Mouse (Mus musculus) G1E (cell line): ENCODE data around the gene Afdn. TPM values are rescaled to one million over a fixed set of nuclear protein-coding genes. Genes with fewer than 3 reads are reported as not detected.
"Not testable (repeated sequence)": the region's sequence is repeated elsewhere in the genome, so short reads cannot be mapped to it uniquely, and the experiment has no call there.

Source experiments
- ATAC-seq: 2 replicates; pipeline ENCODE4 v1.8.0; 2016; ENCODE audit warnings: mild to moderate bottlenecking; ENCODE audit not compliant: insufficient number of reproducible peaks, poor library complexity, low FRiP score, severe bottlenecking; ENCODE audit errors: extremely low read depth
- DNase-seq: peaks from one replicate; pipeline ENCODE4 v3.0.0; 2012; ENCODE audit warnings: low spot score
- H3K27me3 ChIP-seq: 2 replicates; pipeline ENCODE4 v1.6.1; 2012; ENCODE audit warnings: mild to moderate bottlenecking, low read length, inconsistent platforms; ENCODE audit not compliant: insufficient read depth
- H3K36me3 ChIP-seq: replicated peaks from 2 replicates; pipeline ENCODE3; 2012; ENCODE audit warnings: mild to moderate bottlenecking, inconsistent platforms
- H3K4me1 ChIP-seq: 2 replicates; pipeline ENCODE4 v1.6.1; 2012; ENCODE audit warnings: low read depth, low read length, inconsistent platforms, mixed read lengths; ENCODE audit not compliant: insufficient read depth
- H3K4me3 ChIP-seq: 2 replicates; pipeline ENCODE4 v1.5.1; 2012; ENCODE audit warnings: low read depth, mild to moderate bottlenecking, inconsistent platforms, low read length, moderate library complexity, mixed read lengths
- H3K9me3 ChIP-seq: replicated peaks from 2 replicates; pipeline ENCODE4 v1.6.1; 2012; ENCODE audit warnings: inconsistent platforms
- CTCF ChIP-seq: IDR thresholded peaks from 2 replicates; pipeline ENCODE4 v1.5.1; 2012; ENCODE audit warnings: low read depth, low read length, inconsistent platforms, mixed read lengths
- GATA1 ChIP-seq: IDR thresholded peaks from 2 replicates; pipeline ENCODE4 v1.6.1; 2012; ENCODE audit warnings: borderline replicate concordance, low read length, inconsistent platforms, mixed read lengths
- GATA2 ChIP-seq: IDR thresholded peaks from 2 replicates; pipeline ENCODE4 v1.6.1; 2012; ENCODE audit warnings: low read depth, low read length, inconsistent platforms, borderline replicate concordance
- POLR2AphosphoS5 ChIP-seq: IDR thresholded peaks from 2 replicates; pipeline ENCODE4 v1.6.1; 2012; ENCODE audit warnings: low read depth, low read length, inconsistent platforms; ENCODE audit not compliant: insufficient replicate concordance
- TAL1 ChIP-seq: conservative IDR thresholded peaks from 2 replicates; pipeline ENCODE4 v1.6.1; 2012; ENCODE audit warnings: low read depth, low read length, inconsistent platforms, mixed read lengths
- polyA plus RNA-seq: library from polyadenylated mRNA; stranded (reverse); fragments of >175 nt; gene quantifications from 2 replicates; pipeline ENCODE4 v1.2.3, GENCODE M21; 2012
- total RNA-seq, 2 experiments: library from RNA; stranded (forward) in 1 of 2; stranded (reverse) in 1 of 2; fragments of 200-1000 nt in 1 of 2; fragments of >200 nt in 1 of 2; fragmentation: Nextera tagmentation in 1 of 2; gene quantifications; 2 replicates each; pipeline ENCODE4 v1.2.3; 2014 to 2017

The Afdn gene
- total and polyA plus RNA-seq, 3 experiments, result 0.07 to 0.87 TPM; not detected in 1

GRCm38 (mm10) chr17:13760675-13761178 lies 388 bp downstream of the Afdn start:
- Histone ChIP-seq H3K27me3 (no peaks in the 10 kb centered on the region; the same call in 1 of the 2 replicates), H3K4me1 (no peaks in the 10 kb centered on the region), H3K36me3 (no peaks in the 10 kb centered on the region), H3K9me3 (peaks cover 41% of the 10 kb centered on the region), H3K4me3 (peak overlapping the region; percentile 20; the same call in 1 of the 2 replicates)
- no peak for ATAC-seq
- no peak for DNase-seq
- no peak for TF ChIP-seq GATA2
- TF ChIP-seq TAL1, result no peak
- no peak for TF ChIP-seq GATA1
- no peak for TF ChIP-seq CTCF
- no peak for TF ChIP-seq POLR2AphosphoS5

GRCm38 (mm10) chr17:13761179-13761913 lies 1.0 kb downstream of the Afdn start, which contains the start of gene Tcte2:
TSS of gene Tcte2 (minus strand) at chr17:13761825.
- no peaks in the 10 kb centered on the region; the same call in 1 of the 2 replicates for H3K27me3 ChIP-seq
- no peak for DNase-seq
- ATAC-seq, result no peak

GRCm38 (mm10) chr17:13763819-13764218 lies 3.5 kb downstream of the Afdn start:
- no peak for TF ChIP-seq POLR2AphosphoS5
- no peak for TF ChIP-seq GATA1
- TF ChIP-seq GATA2, result no peak
- no peak for TF ChIP-seq CTCF
- no peak for TF ChIP-seq TAL1
- no peak overlapping the region for H3K4me3 ChIP-seq
- H3K4me1 ChIP-seq, result no peaks in the 10 kb centered on the region
- H3K27me3 ChIP-seq, result no peaks in the 10 kb centered on the region; the same call in 1 of the 2 replicates
- DNase-seq (no peak), ATAC-seq (no peak)
- H3K9me3 ChIP-seq, result peaks cover 35% of the 10 kb centered on the region
- H3K36me3 ChIP-seq, result no peaks in the 10 kb centered on the region

More at GRCm38 (mm10) chr17:13761179-13761913, 1.0 kb downstream of the Afdn start, which contains the start of gene Tcte2:
- Histone ChIP-seq H3K9me3 (peaks cover 41% of the 10 kb centered on the region), H3K4me3 (peak within 1 kb of the TSS; percentile 20; the same call in 1 of the 2 replicates), H3K4me1 (no peaks in the 10 kb centered on the region), H3K36me3 (no peaks in the 10 kb centered on the region)
- TF ChIP-seq GATA2, result no peak

GRCm38 (mm10) chr17:13764911-13765310 lies 4.6 kb downstream of the Afdn start:
- not testable (repeated sequence) for H3K36me3 ChIP-seq, DNase-seq, H3K27me3 ChIP-seq, H3K4me3 ChIP-seq, ATAC-seq, H3K4me1 ChIP-seq
- peaks cover 25% of the 10 kb centered on the region for H3K9me3 ChIP-seq

GRCm38 (mm10) chr17:13768531-13768930 lies 8.2 kb downstream of the Afdn start:
- ATAC-seq, result no peak
- Histone ChIP-seq H3K4me3 (no peak overlapping the region), H3K9me3 (peaks cover 11% of the 10 kb centered on the region), H3K36me3 (no peaks in the 10 kb centered on the region), H3K4me1 (no peaks in the 10 kb centered on the region), H3K27me3 (no peaks in the 10 kb centered on the region)
- no peak for DNase-seq
- TF ChIP-seq POLR2AphosphoS5 (no peak), GATA2 (no peak), CTCF (no peak), TAL1 (no peak), GATA1 (no peak)

- Histone ChIP-seq H3K27me3 (no peaks in the 10 kb centered on the region), H3K4me3 (no peak overlapping the region), H3K4me1 (no peaks in the 10 kb centered on the region), H3K9me3 (peaks cover 11% of the 10 kb centered on the region), H3K36me3 (no peaks in the 10 kb centered on the region)
- no peak for TF ChIP-seq CTCF
- no peak for TF ChIP-seq GATA1
- TF ChIP-seq TAL1, result no peak
- no peak for TF ChIP-seq GATA2
- ATAC-seq (no peak), DNase-seq (no peak)
Measured at GRCm38 (mm10) chr17:13769256-13769655, 8.9 kb downstream of the Afdn start.
